Mouse (Mus musculus) liver, postnatal 0 days (tissue): Measurements from ENCODE around the gene Gsk3b.

Source experiments
- CTCF ChIP-seq: sonication (generic); IDR thresholded peaks from 2 replicates; pipeline ENCODE4 v1.5.1; 2016; ENCODE audit warnings: antibody characterized with exemption, low read depth
- EP300 ChIP-seq: IDR thresholded peaks from 2 replicates; pipeline ENCODE4 v1.6.1; 2016; ENCODE audit warnings: antibody characterized with exemption, low read depth, mild to moderate bottlenecking

GRCm38 (mm10) chr16:38181421-38181820 is 92.6 kb downstream of the Gsk3b start:
- no peak for TF ChIP-seq EP300
- TF ChIP-seq CTCF = no peak
